Mouse (Mus musculus) ES-Bruce4 (cell line): ENCODE data around the gene Gm10097. TPM values are rescaled to one million over a fixed set of nuclear protein-coding genes. Genes with fewer than 3 reads are reported as not detected.

Experiments used
- H3K27ac ChIP-seq: 2 replicates; pipeline ENCODE4 v1.5.1; 2012; ENCODE audit warnings: low read length, inconsistent platforms; ENCODE audit not compliant: insufficient read depth
- H3K27me3 ChIP-seq: 2 replicates; pipeline ENCODE4 v1.6.1; 2012; ENCODE audit warnings: mild to moderate bottlenecking, low read length, inconsistent platforms; ENCODE audit not compliant: control insufficient read depth, poor library complexity, insufficient read depth, severe bottlenecking
- H3K36me3 ChIP-seq: 2 replicates; pipeline ENCODE4 v1.6.1; 2012; ENCODE audit warnings: inconsistent platforms, mild to moderate bottlenecking, low read length, moderate library complexity; ENCODE audit not compliant: control insufficient read depth, poor library complexity, insufficient read depth, severe bottlenecking
- H3K4me1 ChIP-seq: one replicate; pipeline ENCODE4 v1.8.1; 2011; ENCODE audit warnings: low read length; ENCODE audit not compliant: control insufficient read depth, insufficient read depth
- H3K4me3 ChIP-seq: 2 replicates; pipeline ENCODE4 v1.5.1; 2011; ENCODE audit warnings: low read depth, mild to moderate bottlenecking, low read length
- H3K9ac ChIP-seq: 2 replicates; pipeline ENCODE4 v1.6.1; 2012; ENCODE audit warnings: low read depth, mild to moderate bottlenecking, inconsistent platforms; ENCODE audit not compliant: poor library complexity, severe bottlenecking
- H3K9me3 ChIP-seq: replicated peaks from 2 replicates; pipeline ENCODE4 v1.6.1; 2012; ENCODE audit warnings: mild to moderate bottlenecking, low read length, inconsistent platforms; ENCODE audit not compliant: control insufficient read depth, poor library complexity, insufficient read depth, severe bottlenecking
- CTCF ChIP-seq: IDR thresholded peaks from one replicate; pipeline ENCODE4 v1.8.1; 2011; ENCODE audit warnings: low read depth, low read length
- EP300 ChIP-seq: IDR thresholded peaks from 2 replicates; pipeline ENCODE4 v1.6.1; 2011; ENCODE audit warnings: low read depth, low read length; ENCODE audit not compliant: insufficient read depth
- POLR2A ChIP-seq: IDR thresholded peaks from one replicate; pipeline ENCODE4 v1.8.1; 2011; ENCODE audit warnings: low read length; ENCODE audit not compliant: insufficient read depth
- polyA plus RNA-seq: library from polyadenylated mRNA; stranded (reverse); fragments of >200 nt; gene quantifications from 2 replicates; pipeline ENCODE4 v1.2.4, GENCODE M21; 2011; ENCODE audit warnings: low read depth; ENCODE audit not compliant: missing spikeins, insufficient read depth, insufficient read length

Gene Gm10097
- polyA plus RNA-seq, 1 experiment = not detected

GRCm38 (mm10) chr10:5070941-5071231 lies 1.9 kb downstream of the Gm10097 start:
- Histone ChIP-seq H3K4me3 (no peak overlapping the region), H3K9ac (no peak overlapping the region), H3K4me1 (no peaks in the 10 kb centered on the region), H3K36me3 (no peaks in the 10 kb centered on the region), H3K27me3 (no peaks in the 10 kb centered on the region), H3K9me3 (0 out of 2 replicates have a peak, but pooled peaks cover 6% of the 10 kb centered on the region), H3K27ac (no peak overlapping the region)
- TF ChIP-seq POLR2A = no peak
- no peak for TF ChIP-seq CTCF
- TF ChIP-seq EP300 = no peak

- no peak overlapping the region for H3K27ac ChIP-seq
These were observed 3.1 kb downstream of the Gm10097 start for GRCm38 (mm10) chr10:5072054-5072453.

GRCm38 (mm10) chr10:5075724-5076123 lies 6.7 kb downstream of the Gm10097 start:
- TF ChIP-seq CTCF (no peak), POLR2A (no peak), EP300 (no peak)
- Histone ChIP-seq H3K9me3 (0 out of 2 replicates have a peak, but pooled peaks cover 6% of the 10 kb centered on the region), H3K4me1 (no peaks in the 10 kb centered on the region), H3K36me3 (no peaks in the 10 kb centered on the region), H3K27ac (no peak overlapping the region), H3K27me3 (no peaks in the 10 kb centered on the region), H3K4me3 (no peak overlapping the region), H3K9ac (no peak overlapping the region)

More at GRCm38 (mm10) chr10:5072054-5072453, 3.1 kb downstream of the Gm10097 start:
- H3K9ac ChIP-seq = no peak overlapping the region
- H3K4me3 ChIP-seq = no peak overlapping the region
- 0 out of 2 replicates have a peak, but pooled peaks cover 6% of the 10 kb centered on the region for H3K9me3 ChIP-seq
- no peaks in the 10 kb centered on the region for H3K4me1 ChIP-seq
- H3K36me3 ChIP-seq = no peaks in the 10 kb centered on the region
- no peak for TF ChIP-seq POLR2A
- TF ChIP-seq EP300 = no peak
- no peak for TF ChIP-seq CTCF
- no peaks in the 10 kb centered on the region for H3K27me3 ChIP-seq

- Histone ChIP-seq H3K4me3 (no peak overlapping the region), H3K27me3 (peaks cover 3% of the 10 kb centered on the region; the same call in 1 of the 2 replicates), H3K27ac (no peak overlapping the region), H3K36me3 (no peaks in the 10 kb centered on the region), H3K9ac (no peak overlapping the region), H3K4me1 (no peaks in the 10 kb centered on the region), H3K9me3 (no peaks in the 10 kb centered on the region)
- TF ChIP-seq EP300 (no peak), POLR2A (no peak), CTCF (no peak)
These were observed 11.0 kb downstream of the Gm10097 start for GRCm38 (mm10) chr10:5079945-5080468.

- Histone ChIP-seq H3K27me3 (peaks cover 3% of the 10 kb centered on the region; the same call in 1 of the 2 replicates), H3K27ac (no peak overlapping the region), H3K36me3 (no peaks in the 10 kb centered on the region), H3K4me3 (no peak overlapping the region), H3K4me1 (no peaks in the 10 kb centered on the region), H3K9me3 (0 out of 2 replicates have a peak, but pooled peaks cover under 1% of the 10 kb centered on the region), H3K9ac (no peak overlapping the region)
- TF ChIP-seq EP300 (no peak), CTCF (no peak), POLR2A (no peak)
These were observed 14.7 kb downstream of the Gm10097 start for GRCm38 (mm10) chr10:5083716-5084115.

- Histone ChIP-seq H3K4me1 (no peaks in the 10 kb centered on the region), H3K27ac (no peak overlapping the region), H3K9me3 (0 out of 2 replicates have a peak, but pooled peaks cover 2% of the 10 kb centered on the region), H3K9ac (no peak overlapping the region), H3K27me3 (peaks cover 3% of the 10 kb centered on the region; the same call in 1 of the 2 replicates), H3K36me3 (no peaks in the 10 kb centered on the region), H3K4me3 (no peak overlapping the region)
- TF ChIP-seq CTCF (no peak), EP300 (no peak), POLR2A (no peak)
These were observed 16.8 kb downstream of the Gm10097 start for GRCm38 (mm10) chr10:5085792-5086191.
